Mouse (Mus musculus) limb, embryonic 15.5 days (tissue): ENCODE results near the gene Slirp. TPM values are rescaled to one million over a fixed set of nuclear protein-coding genes. Genes with fewer than 3 reads are reported as not detected.
A peak's percentile ranks its signal among the peaks of the same experiment; 100 is the strongest.
"Not testable (repeated sequence)": the region's sequence is repeated elsewhere in the genome, so short reads cannot be mapped to it uniquely, and the experiment has no call there.

ENCODE experiments used
- ATAC-seq: fragments of 200-750 bp; cut with Nextera tagmentation; 2 replicates; pipeline ENCODE4 v1.8.0; 2017; ENCODE audit warnings: low read depth, moderate TSS enrichment; ENCODE audit not compliant: insufficient number of reproducible peaks, low FRiP score, low TSS enrichment
- H3K27ac ChIP-seq: fragments of 300-500 bp; sonication (generic); 2 replicates; pipeline ENCODE4 v1.5.1; 2015; ENCODE audit warnings: moderate library complexity, mild to moderate bottlenecking, inconsistent platforms
- H3K27me3 ChIP-seq: fragments of 300-500 bp; sonication (generic); 2 replicates; pipeline ENCODE4 v1.6.1; 2015; ENCODE audit warnings: inconsistent platforms
- H3K36me3 ChIP-seq: fragments of 300-500 bp; sonication (generic); 2 replicates; pipeline ENCODE4 v1.6.1; 2015; ENCODE audit warnings: inconsistent platforms
- H3K4me1 ChIP-seq: fragments of 300-500 bp; sonication (generic); 2 replicates; pipeline ENCODE4 v1.6.1; 2015; ENCODE audit warnings: inconsistent platforms
- H3K4me2 ChIP-seq: fragments of 300-500 bp; sonication (generic); 2 replicates; pipeline ENCODE4 v1.6.1; 2015; ENCODE audit warnings: mild to moderate bottlenecking, inconsistent platforms
- H3K4me3 ChIP-seq: fragments of 300-500 bp; sonication (generic); 2 replicates; pipeline ENCODE4 v1.5.1; 2015; ENCODE audit warnings: mild to moderate bottlenecking, inconsistent platforms
- H3K9ac ChIP-seq: fragments of 300-500 bp; sonication (generic); 2 replicates; pipeline ENCODE4 v1.6.1; 2015; ENCODE audit warnings: inconsistent platforms
- H3K9me3 ChIP-seq: fragments of 300-500 bp; sonication (generic); 2 replicates; pipeline ENCODE4 v1.6.1; 2016; ENCODE audit warnings: inconsistent platforms
- WGBS: fragments of 180-500 bp; shearing (Covaris S2); methylation state at CpG from one replicate; pipeline ENCODE4 v1.1.7; 2015; 5-methylcytosine and 5-hydroxymethylcytosine counted together
- microRNA-seq: library from miRNA; unstranded; fragments of <30 nt; microRNA quantifications from one replicate; pipeline ENCODE4, GENCODE M21; 2016
- polyA plus RNA-seq: library from polyadenylated mRNA; unstranded; fragments of >200 nt; fragmentation: Nextera tagmentation; extraction: Ambion mirVana; gene quantifications from 2 replicates; pipeline ENCODE4 v1.2.1, GENCODE M21; 2015

Gene Slirp
- polyA plus RNA-seq, 1 experiment from 2014 or later: 296 TPM

DNA sequence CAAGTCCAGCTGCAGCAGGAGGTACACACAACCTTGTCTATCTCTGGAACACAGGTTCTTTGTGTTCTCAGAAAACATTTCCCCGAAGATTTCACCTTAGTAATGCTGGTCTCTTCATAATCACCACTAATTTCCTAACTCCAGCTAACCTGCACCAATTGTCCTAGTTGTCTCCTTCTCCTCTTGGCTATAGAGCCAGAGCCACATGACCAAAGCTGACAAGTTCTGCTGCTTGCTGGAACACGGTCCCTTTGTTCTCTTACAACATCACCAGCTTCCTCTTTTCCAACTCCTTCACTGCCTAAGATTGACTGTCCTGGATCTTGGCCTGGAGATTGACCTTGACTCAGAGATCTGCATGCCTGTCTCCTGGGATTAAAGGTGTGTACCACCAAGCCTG, 45.0 kb downstream of the Slirp start:
- H3K9ac ChIP-seq, H3K27ac ChIP-seq, H3K4me1 ChIP-seq, H3K27me3 ChIP-seq, H3K4me2 ChIP-seq, H3K4me3 ChIP-seq, H3K9me3 ChIP-seq, H3K36me3 ChIP-seq, ATAC-seq: not testable (repeated sequence)
- WGBS: 61% methylated on average over 2 of the region's 2 CpGs

DNA sequence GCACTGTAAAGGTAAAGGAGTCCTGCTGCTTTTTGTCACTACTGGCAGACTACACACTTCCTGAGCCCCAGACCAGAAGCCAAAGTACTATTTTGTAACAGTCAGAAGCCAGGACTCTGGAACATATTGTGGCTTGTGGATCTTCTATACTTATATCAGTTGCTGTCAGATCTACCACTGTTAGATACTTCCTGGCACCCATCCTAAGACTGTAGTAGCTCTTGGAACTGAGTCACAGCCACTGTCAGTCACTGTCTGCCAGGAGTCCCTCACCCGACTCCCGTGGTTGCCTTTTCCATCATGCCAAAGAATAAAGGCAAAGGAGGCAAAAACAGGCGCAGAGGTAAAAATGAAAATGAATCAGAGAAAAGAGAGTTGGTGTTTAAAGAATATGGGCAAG, 50.7 kb downstream of the Slirp start, which contains the start of gene Gm5788:
Gene Gm5788, plus strand, starts transcription at position 301 of the 400 bp plus-strand sequence.
- H3K9ac ChIP-seq, H3K4me2 ChIP-seq, H3K27ac ChIP-seq, H3K4me1 ChIP-seq, ATAC-seq, H3K27me3 ChIP-seq, H3K36me3 ChIP-seq, H3K4me3 ChIP-seq, H3K9me3 ChIP-seq: not testable (repeated sequence)
- whole genome bisulfite sequencing: 93% methylated on average over 3 of the region's 3 CpGs

Small RNA genes lying within 50 kb of the gene (microRNA-seq; reads per million reads assigned to microRNA genes)
- 28.8 reads per million, percentile 35 among the genes with 10 or more reads in this experiment for gene Mir3068

Other genes starting within 250 kb of the Slirp start
- gene Samd15, start 244.2 kb upstream of the Slirp start, polyA plus RNA-seq: 0.70 and 1.9 TPM in 2 replicates
- gene Tmed8, start 243.4 kb upstream of the Slirp start, polyA plus RNA-seq: 1.8 and 2.4 TPM in 2 replicates
- gene Noxred1, start 205.2 kb upstream of the Slirp start, polyA plus RNA-seq: 0.46 and 0.78 TPM in 2 replicates
- 42.2 and 42.5 TPM in 2 replicates for gene Vipas39, start 177.6 kb upstream of the Slirp start, polyA plus RNA-seq
- gene Ahsa1, start 177.4 kb upstream of the Slirp start, polyA plus RNA-seq: 205 and 215 TPM in 2 replicates
- 1.3 and 1.7 TPM in 2 replicates for gene Ism2, start 144.2 kb upstream of the Slirp start, polyA plus RNA-seq
- 82.1 and 83.7 TPM in 2 replicates for gene Sptlc2, start 55.5 kb upstream of the Slirp start, polyA plus RNA-seq
- gene Alkbh1, start 121 bp downstream of the Slirp start, polyA plus RNA-seq: 53.2 and 66.1 TPM in 2 replicates
- 113 TPM in 2 replicates for gene Snw1, start 28.4 kb downstream of the Slirp start, polyA plus RNA-seq
- not detected in 2 replicates for gene Gm5788, start 50.8 kb downstream of the Slirp start, polyA plus RNA-seq
- not detected in 2 replicates for gene Gm8300, start 70.4 kb downstream of the Slirp start, polyA plus RNA-seq
- gene Oog1, start 158.8 kb downstream of the Slirp start, polyA plus RNA-seq: not detected in 2 replicates
- not detected in 2 replicates for gene Gm4027, start 175.0 kb downstream of the Slirp start, polyA plus RNA-seq
- gene Gm16381, start 200.7 kb downstream of the Slirp start, polyA plus RNA-seq: not detected in 2 replicates